Mouse (Mus musculus) neural tube, embryonic 12.5 days (tissue): Measurements from ENCODE around the gene Upk3bl. TPM values are rescaled to one million over a fixed set of nuclear protein-coding genes. Genes with fewer than 3 reads are reported as not detected.
"Not testable (repeated sequence)": the region's sequence is repeated elsewhere in the genome, so short reads cannot be mapped to it uniquely, and the experiment has no call there.

ENCODE experiments used
- ATAC-seq: fragments of 200-750 bp; cut with Nextera tagmentation; 2 replicates; pipeline ENCODE4 v1.8.0; 2017; ENCODE audit warnings: low read depth, mild to moderate bottlenecking, moderate TSS enrichment, moderate library complexity; ENCODE audit not compliant: low FRiP score
- H3K27ac ChIP-seq: fragments of 300-500 bp; sonication (generic); 2 replicates; pipeline ENCODE4 v1.5.1; 2016
- H3K27me3 ChIP-seq: fragments of 300-500 bp; sonication (generic); replicated peaks from 2 replicates; pipeline ENCODE4 v1.6.1; 2016; ENCODE audit warnings: mild to moderate bottlenecking
- H3K36me3 ChIP-seq: fragments of 300-500 bp; sonication (generic); 2 replicates; pipeline ENCODE4 v1.6.1; 2016; ENCODE audit warnings: mild to moderate bottlenecking
- H3K4me1 ChIP-seq: fragments of 300-500 bp; sonication (generic); 2 replicates; pipeline ENCODE4 v1.6.1; 2016
- H3K4me2 ChIP-seq: fragments of 300-500 bp; sonication (generic); replicated peaks from 2 replicates; pipeline ENCODE4 v1.6.1; 2016; ENCODE audit warnings: mild to moderate bottlenecking
- H3K4me3 ChIP-seq: fragments of 300-500 bp; sonication (generic); 2 replicates; pipeline ENCODE4 v1.5.1; 2016
- H3K9ac ChIP-seq: fragments of 300-500 bp; sonication (generic); 2 replicates; pipeline ENCODE4 v1.6.1; 2016; ENCODE audit warnings: mild to moderate bottlenecking
- H3K9me3 ChIP-seq: fragments of 300-500 bp; sonication (generic); 2 replicates; pipeline ENCODE4 v1.6.1; 2016; ENCODE audit warnings: mild to moderate bottlenecking
- WGBS: fragments of 180-500 bp; shearing (Covaris S2); methylation state at CpG from one replicate; pipeline ENCODE4 v1.1.7; 2016; 5-methylcytosine and 5-hydroxymethylcytosine counted together
- polyA plus RNA-seq: library from polyadenylated mRNA; unstranded; fragments of >200 nt; fragmentation: Nextera tagmentation; extraction: Ambion mirVana; gene quantifications from 2 replicates; pipeline ENCODE4 v1.2.1, GENCODE M21; 2016

Upk3bl gene
- polyA plus RNA-seq, 1 experiment from 2014 or later, result 1.4 TPM

- Histone ChIP-seq H3K27ac (no peak overlapping the region), H3K4me3 (no peak overlapping the region), H3K9me3 (no peaks in the 10 kb centered on the region), H3K36me3 (no peaks in the 10 kb centered on the region), H3K4me2 (no peak overlapping the region), H3K9ac (no peak overlapping the region), H3K4me1 (peaks cover 17% of the 10 kb centered on the region), H3K27me3 (no peaks in the 10 kb centered on the region)
- 39% methylated on average over 6 of the region's 6 CpGs for WGBS
- no peak for ATAC-seq
These were observed 4.4 kb upstream of the Upk3bl start for GRCm38 (mm10) chr5:136049926-136050325.

GRCm38 (mm10) chr5:136051231-136052085 lies 2.8 kb upstream of the Upk3bl start:
- H3K36me3 ChIP-seq, result no peaks in the 10 kb centered on the region
- peak overlapping the region; percentile 33 for H3K4me2 ChIP-seq
- no peak overlapping the region for H3K4me3 ChIP-seq
- no peaks in the 10 kb centered on the region for H3K27me3 ChIP-seq
- ATAC-seq, result peak; percentile 90
- 5% methylated on average over 10 of the region's 10 CpGs for WGBS
- H3K9ac ChIP-seq, result no peak overlapping the region
- H3K4me1 ChIP-seq, result peaks cover 17% of the 10 kb centered on the region
- H3K27ac ChIP-seq, result peak overlapping the region; percentile 42; the same call in 1 of the 2 replicates
- no peaks in the 10 kb centered on the region for H3K9me3 ChIP-seq

- Histone ChIP-seq H3K36me3 (no peaks in the 10 kb centered on the region), H3K27ac (no peak overlapping the region), H3K9ac (no peak overlapping the region), H3K27me3 (no peaks in the 10 kb centered on the region), H3K4me3 (no peak overlapping the region), H3K4me1 (peaks cover 24% of the 10 kb centered on the region), H3K4me2 (no peak overlapping the region), H3K9me3 (no peaks in the 10 kb centered on the region)
- no peak for ATAC-seq
- 82% methylated on average over 8 of the region's 8 CpGs for WGBS
These were observed 1.2 kb upstream of the Upk3bl start for GRCm38 (mm10) chr5:136052861-136053655.

- Histone ChIP-seq H3K9ac (no peak overlapping the region), H3K4me2 (no peak overlapping the region), H3K9me3 (no peaks in the 10 kb centered on the region), H3K27ac (no peak overlapping the region), H3K36me3 (no peaks in the 10 kb centered on the region), H3K27me3 (no peaks in the 10 kb centered on the region), H3K4me1 (peaks cover 19% of the 10 kb centered on the region), H3K4me3 (no peak overlapping the region)
- WGBS, result 47% methylated on average over 4 of the region's 4 CpGs
- no peak for ATAC-seq
These were observed 1.8 kb downstream of the Upk3bl start for GRCm38 (mm10) chr5:136056062-136056461.

- Histone ChIP-seq H3K27me3 (no peaks in the 10 kb centered on the region), H3K27ac (no peak overlapping the region), H3K36me3 (no peaks in the 10 kb centered on the region), H3K4me1 (peaks cover 9% of the 10 kb centered on the region), H3K4me2 (no peak overlapping the region), H3K4me3 (no peak overlapping the region), H3K9ac (no peak overlapping the region), H3K9me3 (no peaks in the 10 kb centered on the region)
- WGBS, result 33% methylated on average over 8 of the region's 8 CpGs
- ATAC-seq, result no peak
These were observed 2.8 kb downstream of the Upk3bl start for GRCm38 (mm10) chr5:136057085-136057484.

- Histone ChIP-seq H3K9ac (no peak overlapping the region), H3K27me3 (no peaks in the 10 kb centered on the region), H3K4me3 (no peak overlapping the region), H3K4me1 (0 out of 2 replicates have a peak, but pooled peaks cover 7% of the 10 kb centered on the region), H3K9me3 (no peaks in the 10 kb centered on the region), H3K4me2 (no peak overlapping the region), H3K27ac (no peak overlapping the region), H3K36me3 (no peaks in the 10 kb centered on the region)
- no peak for ATAC-seq
- 13% methylated on average over 12 of the region's 12 CpGs for WGBS
These were observed 7.3 kb downstream of the Upk3bl start for GRCm38 (mm10) chr5:136061567-136061966.

- H3K27me3 ChIP-seq, result no peaks in the 10 kb centered on the region
- H3K4me1 ChIP-seq, result no peaks in the 10 kb centered on the region
- no peak overlapping the region for H3K27ac ChIP-seq
- 93% methylated on average over 10 of the region's 10 CpGs for WGBS
- no peaks in the 10 kb centered on the region for H3K9me3 ChIP-seq
- H3K4me2 ChIP-seq, result no peak overlapping the region
- ATAC-seq, result no peak
- no peaks in the 10 kb centered on the region for H3K36me3 ChIP-seq
- H3K9ac ChIP-seq, result no peak overlapping the region
- no peak overlapping the region for H3K4me3 ChIP-seq
These were observed 9.6 kb downstream of the Upk3bl start for GRCm38 (mm10) chr5:136063920-136064319.

GRCm38 (mm10) chr5:136066404-136067148 lies 12.3 kb downstream of the Upk3bl start:
- H3K27me3 ChIP-seq, H3K27ac ChIP-seq, H3K4me1 ChIP-seq, ATAC-seq, H3K4me3 ChIP-seq, H3K36me3 ChIP-seq, H3K4me2 ChIP-seq, H3K9ac ChIP-seq, H3K9me3 ChIP-seq: not testable (repeated sequence)
- WGBS, result 80% methylated on average over 11 of the region's 11 CpGs

- no peak overlapping the region for H3K9ac ChIP-seq
- no peaks in the 10 kb centered on the region for H3K36me3 ChIP-seq
- ATAC-seq, result no peak
- H3K4me1 ChIP-seq, result no peaks in the 10 kb centered on the region
- no peak overlapping the region for H3K4me2 ChIP-seq
- WGBS, result 70% methylated on average over 2 of the region's 2 CpGs
- no peaks in the 10 kb centered on the region for H3K9me3 ChIP-seq
- H3K27ac ChIP-seq, result no peak overlapping the region
- no peak overlapping the region for H3K4me3 ChIP-seq
- no peaks in the 10 kb centered on the region for H3K27me3 ChIP-seq
These were observed 15.1 kb downstream of the Upk3bl start for GRCm38 (mm10) chr5:136069411-136069810.

- H3K27ac ChIP-seq, result no peak overlapping the region
- no peak overlapping the region for H3K4me3 ChIP-seq
- H3K9ac ChIP-seq, result no peak overlapping the region
- 66% methylated on average over 6 of the region's 6 CpGs for WGBS
- no peaks in the 10 kb centered on the region for H3K4me1 ChIP-seq
- no peak overlapping the region for H3K4me2 ChIP-seq
- ATAC-seq, result no peak
- H3K9me3 ChIP-seq, result no peaks in the 10 kb centered on the region
- no peaks in the 10 kb centered on the region for H3K36me3 ChIP-seq
- no peaks in the 10 kb centered on the region; the same call in 1 of the 2 replicates for H3K27me3 ChIP-seq
These were observed 18.8 kb downstream of the Upk3bl start for GRCm38 (mm10) chr5:136073051-136073450.

- Histone ChIP-seq H3K4me3 (no peak overlapping the region), H3K4me1 (no peaks in the 10 kb centered on the region), H3K27ac (no peak overlapping the region), H3K9me3 (no peaks in the 10 kb centered on the region), H3K4me2 (no peak overlapping the region), H3K27me3 (no peaks in the 10 kb centered on the region; the same call in 1 of the 2 replicates), H3K9ac (no peak overlapping the region), H3K36me3 (no peaks in the 10 kb centered on the region)
- ATAC-seq, result no peak
- 71% methylated on average over 11 of the region's 11 CpGs for WGBS
These were observed 19.2 kb downstream of the Upk3bl start for GRCm38 (mm10) chr5:136073526-136073925.

- Histone ChIP-seq H3K9ac (no peak overlapping the region), H3K9me3 (no peaks in the 10 kb centered on the region), H3K4me3 (no peak overlapping the region), H3K27ac (no peak overlapping the region), H3K4me2 (no peak overlapping the region), H3K4me1 (no peaks in the 10 kb centered on the region), H3K36me3 (no peaks in the 10 kb centered on the region), H3K27me3 (no peaks in the 10 kb centered on the region; the same call in 1 of the 2 replicates)
- WGBS, result 91% methylated on average over 5 of the region's 5 CpGs
- no peak for ATAC-seq
These were observed 20.8 kb downstream of the Upk3bl start for GRCm38 (mm10) chr5:136075076-136075475.
